Mouse (Mus musculus): Measurements from ENCODE around the gene Cacna2d3.

- TF ChIP-seq GATA1 (IDR thresholded peaks at IDR 0.05; ENCODE audit: borderline replicate concordance, low read length) (no peak), FLI1 (IDR thresholded peaks at IDR 0.05; ENCODE audit: low read length) (no peak)
Observed at GRCm38 (mm10) chr14:29643217-29643616, 78.4 kb downstream of the Cacna2d3 start.

All from megakaryocyte, embryonic 14.5 days (primary cell).